Mouse (Mus musculus) C2C12 (cell line): ENCODE results near the gene Dglucy.
"Not testable (repeated sequence)": the region's sequence is repeated elsewhere in the genome, so short reads cannot be mapped to it uniquely, and the experiment has no call there.

Source experiments
- CEBPB ChIP-seq: IDR thresholded peaks from one replicate; pipeline ENCODE4 v1.6.1; 2011; ENCODE audit warnings: low read depth, mild to moderate bottlenecking, control low read depth, moderate library complexity
- FOSL1 ChIP-seq: IDR thresholded peaks from one replicate; pipeline ENCODE4 v1.8.0; 2011; ENCODE audit warnings: mild to moderate bottlenecking, low read length; ENCODE audit not compliant: poor library complexity, insufficient read depth, severe bottlenecking

GRCm38 (mm10) chr12:100803391-100803790 lies 24.5 kb downstream of the Dglucy start:
- not testable (repeated sequence) for TF ChIP-seq CEBPB, FOSL1
